Mouse (Mus musculus): ENCODE measurements around the gene Nfkbid.
"Not testable (repeated sequence)": the region's sequence is repeated elsewhere in the genome, so short reads cannot be mapped to it uniquely, and the experiment has no call there.

Gene Nfkbid

GRCm38 (mm10) chr7:30472411-30472810 is 50.9 kb downstream of the Nfkbid start:
- peak in 1 of 2 experiments; percentile 63 for DNase-seq

- no peak for DNase-seq
These were observed 53.5 kb downstream of the Nfkbid start for GRCm38 (mm10) chr7:30474999-30475398.

- not testable (repeated sequence) for DNase-seq
These were observed 54.6 kb downstream of the Nfkbid start for GRCm38 (mm10) chr7:30476136-30476535.

- peak; percentile 47 to 56 for DNase-seq
These were observed 56.2 kb downstream of the Nfkbid start for GRCm38 (mm10) chr7:30477415-30478381.
